Mouse (Mus musculus) left cerebral cortex, postnatal 36 days (tissue): ENCODE measurements around the gene Hps5. TPM values are rescaled to one million over a fixed set of nuclear protein-coding genes. Genes with fewer than 3 reads are reported as not detected.
"Not testable (repeated sequence)": the region's sequence is repeated elsewhere in the genome, so short reads cannot be mapped to it uniquely, and the experiment has no call there.

ENCODE experiments used
- DNase-seq, 2 experiments: peaks; one replicate each; pipeline ENCODE4 v3.0.0; 2021 to 2022; ENCODE audit warnings: low spot score in 2 of 2, mixed read lengths in 1 of 2
- intact Hi-C: fragments of 180-260 bp; cut with DNase I; formaldehyde crosslinking; loops from one replicate; pipeline ENCODE4 v1.15.1; 2025
- total RNA-seq, 2 experiments: library from RNA; stranded (reverse); gene quantifications; 2 replicates each; pipeline ENCODE4 v1.2.3; 2021

Hps5 gene
- 10 to 100 TPM; 13.8 to 16.6 TPM for total RNA-seq

DNA sequence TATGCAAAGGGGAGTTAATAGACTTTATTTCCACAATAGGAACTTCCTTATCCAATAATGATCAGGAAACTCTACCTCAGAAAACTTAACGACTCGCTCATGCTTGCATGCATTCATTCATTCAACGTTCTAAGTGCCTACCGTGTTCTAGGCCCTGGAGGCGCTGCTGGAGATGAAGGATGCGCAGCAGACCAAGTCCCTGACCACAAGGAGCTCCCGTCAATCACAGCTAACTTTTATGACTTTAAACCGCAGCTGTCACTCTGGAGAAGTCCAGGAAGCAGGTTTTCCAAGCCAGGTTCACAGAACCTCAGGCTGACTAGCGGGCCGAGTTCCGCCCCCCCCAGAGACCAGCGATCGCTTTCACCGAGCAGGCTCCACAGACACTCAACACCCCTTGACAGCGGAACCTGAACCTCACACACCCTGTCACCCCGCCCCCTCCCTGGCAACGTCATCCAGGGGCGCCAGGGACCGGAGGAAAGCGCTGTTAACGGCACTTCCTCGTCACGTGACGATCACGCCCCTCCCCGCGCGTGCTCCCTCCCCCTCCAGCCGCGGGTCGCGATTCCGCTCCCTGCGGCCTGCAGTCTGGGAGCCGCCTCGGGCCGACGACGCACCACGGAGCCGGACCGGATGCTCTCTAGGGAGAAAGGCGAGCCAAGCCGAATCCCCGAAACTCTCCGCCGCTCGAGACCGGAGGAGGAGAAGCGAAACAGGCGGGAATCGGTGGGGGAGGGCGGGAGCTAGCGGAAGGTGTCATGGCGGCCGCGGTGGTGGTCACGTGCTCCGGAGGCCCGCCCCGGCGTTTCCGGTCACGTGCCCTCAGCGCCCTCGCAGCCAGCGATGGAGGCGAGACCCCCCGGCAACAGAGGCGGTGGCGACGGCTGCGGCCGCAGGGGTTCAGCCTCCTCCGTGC is at the start of gene Hps5, which contains the start of gene Gtf2h1:
TSS of gene Hps5 (minus strand) at position 778 of the 919 bp plus-strand sequence.
TSS of gene Gtf2h1 (plus strand) at position 817 of the 919 bp plus-strand sequence.
- peak; percentile 95 to 96 for DNase-seq
- intact Hi-C loops, result loop anchor here (5.0 to 10.0 kb wide), 2 partner anchors 52 to 119 kb away; partner anchors contain the start of gene Tsg101

DNA sequence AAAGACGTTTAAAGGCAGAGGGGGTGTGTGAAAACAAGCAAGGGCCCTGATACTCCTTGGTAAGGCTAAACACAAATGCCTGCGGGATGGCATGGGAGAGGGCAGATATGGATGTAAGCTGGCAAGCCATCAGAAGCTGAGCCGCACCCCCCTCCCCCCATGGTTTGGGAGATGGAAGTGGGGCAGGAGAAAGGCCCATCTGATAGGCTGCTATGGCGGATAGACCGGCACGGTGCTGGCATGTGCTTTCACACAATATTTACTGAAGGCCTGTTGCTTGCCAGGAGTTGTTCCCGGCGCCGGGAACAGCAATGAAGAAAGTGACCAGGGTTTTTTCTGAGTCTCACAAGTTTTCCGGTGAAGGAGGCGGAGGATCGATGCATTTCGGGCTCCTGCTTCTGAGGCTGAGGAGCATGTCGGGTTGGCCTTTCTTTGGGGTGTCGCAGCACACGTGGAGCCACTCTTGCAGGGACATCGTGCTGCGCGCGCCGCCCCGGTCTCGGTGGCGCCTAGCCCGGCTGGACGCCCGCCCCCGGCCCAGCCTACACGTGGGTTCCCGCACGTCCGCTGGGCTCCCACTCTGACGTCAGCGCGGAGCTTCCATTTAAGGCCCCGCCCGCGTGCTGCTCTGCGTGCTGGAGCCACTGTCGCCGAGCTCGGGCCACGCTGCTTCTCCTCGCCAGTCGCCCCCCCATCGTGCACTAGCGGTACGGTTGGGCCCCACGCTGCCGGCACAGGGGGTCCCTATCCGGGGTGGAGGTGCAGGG is 49.5 kb upstream of the Hps5 start:
- intact Hi-C loops, result loop anchor here (5.0 kb wide), 2 partner anchors 48 to 162 kb away; partner anchors contain the start of genes Gtf2h1, Hps5 and Spty2d1
- peak; percentile 93 to 94 for DNase-seq

DNA sequence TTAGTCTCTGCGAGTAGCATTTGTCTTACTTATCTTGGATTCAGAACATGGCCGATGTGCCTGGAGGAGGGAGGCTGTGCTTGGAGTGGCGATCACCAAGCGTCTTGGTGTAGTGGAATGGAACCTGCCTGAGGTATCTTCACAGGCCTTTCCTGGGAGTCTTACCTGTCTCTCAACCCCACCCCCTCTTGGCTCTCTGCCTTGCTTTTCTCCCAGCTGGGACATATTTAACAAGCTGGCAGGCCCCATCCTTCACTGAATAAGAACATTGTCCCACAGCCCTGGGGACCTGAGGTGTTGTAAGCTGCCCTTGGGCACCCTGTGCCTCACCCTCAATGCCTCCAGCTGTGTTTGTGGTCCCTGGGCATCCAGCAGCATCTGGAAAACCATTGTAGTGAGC is 47.7 kb upstream of the Hps5 start:
- no peak for DNase-seq
- intact Hi-C loops, result no loop called here

DNA sequence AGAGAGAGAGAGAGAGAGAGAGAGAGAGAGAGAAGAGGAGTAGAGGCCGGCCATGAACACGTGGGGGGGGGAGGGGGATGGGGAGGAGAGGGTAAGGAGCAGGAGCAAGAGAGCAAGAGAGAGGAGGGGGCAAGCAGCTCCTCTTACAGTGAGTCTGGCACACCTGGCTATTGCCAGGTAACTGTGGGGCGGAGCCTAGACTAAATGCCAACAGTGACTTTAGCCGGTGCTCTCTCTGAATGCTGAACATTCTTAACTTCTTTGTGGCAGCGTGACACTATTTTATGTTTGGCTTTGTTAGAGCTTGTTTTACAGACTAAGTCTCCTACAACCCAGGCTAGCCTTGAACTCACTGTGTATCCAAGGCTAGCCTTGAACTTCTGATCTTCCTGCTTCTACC is 46.4 kb upstream of the Hps5 start:
- no peak for DNase-seq
- intact Hi-C loops, result no loop called here

DNA sequence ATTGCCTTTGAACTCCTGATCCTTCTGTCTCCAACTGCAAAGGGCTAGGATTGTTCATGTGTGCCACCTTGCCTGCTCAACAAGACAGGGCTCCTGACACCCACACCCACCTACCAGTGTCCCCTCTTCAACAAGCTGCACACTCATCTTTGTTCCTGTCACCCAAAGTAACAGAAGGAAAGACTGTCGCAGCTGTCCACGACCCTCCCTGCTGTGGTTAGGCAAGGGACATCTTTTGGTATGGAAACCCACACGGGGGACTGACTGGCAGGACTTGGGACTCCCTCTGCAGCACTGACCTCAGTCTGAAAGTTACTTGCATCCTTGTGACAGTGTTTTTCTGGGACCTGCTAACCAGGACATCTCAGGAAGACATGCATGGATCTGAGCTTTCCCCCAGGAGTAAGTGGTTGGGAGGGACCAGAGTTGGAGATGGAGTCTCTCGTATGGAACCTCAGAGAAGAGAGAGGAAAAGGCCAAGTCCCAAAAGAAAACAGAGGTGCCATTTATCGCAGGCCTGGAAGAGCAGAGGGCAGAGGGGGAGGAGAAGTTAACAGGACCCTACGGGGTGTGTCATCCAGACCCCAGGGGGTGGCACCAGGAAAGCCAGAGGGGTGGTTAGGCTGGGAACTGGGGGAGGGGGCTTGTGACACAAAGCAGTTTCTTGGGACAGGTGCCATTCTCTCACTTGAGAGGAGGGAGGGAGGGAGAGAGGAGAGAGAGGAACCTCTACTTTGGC is 45.1 kb upstream of the Hps5 start, which contains the start of gene Ldha:
TSS of gene Ldha (plus strand) at position 689 of the 739 bp plus-strand sequence.
- no peak for DNase-seq
- intact Hi-C loops, result no loop called here

DNA sequence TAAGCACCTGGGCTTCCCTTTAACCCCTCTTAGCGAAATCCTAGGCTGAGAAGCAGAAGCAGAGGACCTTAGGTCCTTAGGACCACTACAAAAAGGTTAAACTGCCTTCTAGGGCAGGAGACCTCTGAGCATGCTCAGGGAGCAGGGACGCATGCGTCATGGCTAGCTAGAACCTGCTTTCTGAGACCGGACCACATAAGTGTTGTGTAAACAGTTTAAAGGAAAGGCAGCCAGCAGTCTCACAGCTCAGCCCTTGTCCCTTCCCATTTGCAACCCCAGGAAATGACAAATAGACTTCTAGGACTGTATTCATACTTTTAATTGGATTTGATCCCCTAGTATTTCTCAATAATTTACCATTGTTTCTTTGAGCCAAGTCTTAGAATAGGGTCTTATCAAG is 44.5 kb upstream of the Hps5 start:
- intact Hi-C loops, result no loop called here
- no peak for DNase-seq

DNA sequence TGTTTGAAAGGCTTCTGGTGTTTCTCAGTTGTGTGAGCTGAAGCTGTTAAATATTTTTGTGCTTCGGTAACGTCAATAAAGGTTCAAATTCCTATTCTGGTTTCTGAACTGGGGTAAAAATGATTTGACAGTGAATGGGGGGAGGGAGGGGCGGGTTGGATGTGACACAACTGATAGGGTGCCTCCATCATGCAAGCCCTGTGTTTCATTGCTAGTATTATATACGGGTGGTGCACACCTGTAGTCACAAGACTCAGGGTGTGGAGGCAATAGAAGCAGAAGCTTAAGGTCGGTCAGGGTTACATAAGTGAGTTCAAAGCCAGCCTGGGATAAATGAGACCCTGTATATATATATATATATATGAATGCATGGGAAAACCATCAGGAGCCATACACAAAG is 44.0 kb upstream of the Hps5 start:
- no peak for DNase-seq
- intact Hi-C loops, result no loop called here

DNA sequence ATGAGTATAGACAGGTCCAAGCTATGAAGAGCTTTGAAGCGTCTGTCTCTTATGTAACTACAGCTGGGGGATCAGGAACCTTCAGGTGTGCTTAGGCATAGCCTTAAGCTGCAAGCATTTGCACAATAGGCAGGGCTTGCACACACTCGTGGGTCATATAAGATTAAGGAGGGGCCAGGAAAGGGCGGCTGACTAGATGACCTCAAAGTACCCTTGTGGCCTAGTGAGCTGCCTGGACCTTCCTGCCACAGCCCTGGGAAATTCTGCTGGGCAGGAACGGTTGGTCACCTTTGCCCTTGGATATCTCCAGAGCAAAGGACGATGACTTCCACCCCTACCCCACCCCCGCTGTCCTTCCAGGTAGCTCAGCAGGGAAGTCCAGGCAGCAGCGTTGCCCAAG is 43.6 kb upstream of the Hps5 start:
- intact Hi-C loops, result no loop called here
- no peak for DNase-seq

DNA sequence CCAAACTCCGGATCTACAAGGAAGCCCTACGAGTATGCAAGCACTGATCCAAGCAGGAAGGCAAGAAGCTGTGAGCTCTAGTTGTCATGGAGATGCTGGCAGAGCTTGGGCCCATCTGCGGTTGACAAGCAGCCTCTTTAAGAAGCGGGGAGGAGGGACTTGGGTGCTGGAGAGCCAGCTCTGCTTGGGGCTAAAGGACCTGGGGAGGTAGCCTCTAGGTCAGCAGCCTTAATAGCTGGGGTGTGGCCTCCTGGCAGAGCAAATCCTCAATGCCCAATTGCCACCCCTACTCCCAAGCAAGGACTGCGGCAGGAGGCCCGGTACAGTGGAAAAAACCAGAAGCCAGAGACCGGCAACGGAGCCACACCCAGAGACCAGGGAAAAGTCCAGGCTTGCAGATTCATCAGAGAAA is 43.0 kb upstream of the Hps5 start:
- DNase-seq, result peak; percentile 79 to 81
- intact Hi-C loops, result no loop called here

DNA sequence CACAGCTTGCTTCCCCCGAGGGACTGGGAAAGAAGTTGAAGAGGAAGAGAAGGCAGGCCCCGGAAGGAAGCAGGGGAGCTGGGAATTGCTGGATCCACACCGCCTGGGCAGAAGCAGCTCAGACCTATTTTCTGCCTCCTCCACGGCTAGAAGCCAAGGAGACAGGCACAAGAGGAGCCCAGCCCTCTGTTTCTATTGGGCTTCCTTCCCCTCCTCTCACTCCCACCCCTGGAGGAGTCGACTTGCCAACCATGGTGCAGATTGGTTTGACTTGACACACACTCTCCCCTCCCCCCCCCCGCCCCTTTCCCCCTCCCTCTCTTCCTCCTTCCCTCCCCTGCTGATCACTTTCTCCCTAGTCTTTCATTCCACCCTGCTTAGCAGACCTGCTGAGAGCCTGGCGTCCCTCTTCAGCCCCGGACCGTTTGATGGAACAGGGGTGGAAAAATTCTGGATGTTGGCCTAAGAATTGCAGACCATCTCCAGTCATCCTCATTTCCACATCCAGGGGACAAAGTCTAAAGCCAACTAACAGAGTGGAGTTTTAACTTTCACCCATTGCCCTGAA is 42.3 kb upstream of the Hps5 start:
- intact Hi-C loops, result no loop called here
- peak; percentile 31 to 36 for DNase-seq

DNA sequence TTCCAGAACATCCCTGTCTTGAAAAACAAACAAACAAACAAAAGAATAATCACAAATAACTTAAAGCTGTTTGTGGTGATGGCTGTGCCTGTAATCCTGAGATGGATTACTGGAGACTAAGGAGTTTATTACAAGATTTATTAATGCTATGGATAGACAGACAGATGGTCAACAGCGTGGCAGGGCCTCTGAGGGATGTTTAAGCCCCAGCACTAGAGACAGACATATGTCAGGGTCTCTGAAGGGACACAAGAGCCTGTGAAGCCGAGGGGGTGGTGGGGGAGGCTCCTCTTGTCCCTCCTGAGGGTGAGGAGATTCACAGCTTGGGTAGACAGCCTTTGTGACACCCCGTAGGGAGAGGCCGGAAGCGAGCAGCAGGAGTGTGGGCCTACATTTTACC is 41.2 kb upstream of the Hps5 start:
- intact Hi-C loops, result no loop called here
- no peak for DNase-seq

DNA sequence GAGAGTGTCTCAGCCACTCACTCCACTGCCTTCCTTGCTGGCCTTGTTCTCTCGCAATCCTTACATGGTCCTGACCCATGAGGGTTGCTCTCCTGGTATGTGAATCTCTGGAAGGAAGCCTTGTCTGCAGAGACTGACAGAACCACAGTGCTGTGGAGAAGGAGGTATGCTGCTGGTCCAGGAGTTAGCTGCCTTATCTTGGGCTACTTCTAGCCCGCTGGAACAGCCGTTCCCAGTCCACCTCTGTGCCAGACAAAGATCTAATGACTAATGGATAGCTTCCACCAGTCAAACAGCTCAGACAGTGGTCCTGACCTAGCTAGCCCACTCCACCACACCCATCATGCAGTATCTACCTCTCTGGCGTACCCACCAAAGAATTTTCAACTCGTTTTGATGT is 40.5 kb upstream of the Hps5 start:
- intact Hi-C loops, result no loop called here
- DNase-seq, result no peak

DNA sequence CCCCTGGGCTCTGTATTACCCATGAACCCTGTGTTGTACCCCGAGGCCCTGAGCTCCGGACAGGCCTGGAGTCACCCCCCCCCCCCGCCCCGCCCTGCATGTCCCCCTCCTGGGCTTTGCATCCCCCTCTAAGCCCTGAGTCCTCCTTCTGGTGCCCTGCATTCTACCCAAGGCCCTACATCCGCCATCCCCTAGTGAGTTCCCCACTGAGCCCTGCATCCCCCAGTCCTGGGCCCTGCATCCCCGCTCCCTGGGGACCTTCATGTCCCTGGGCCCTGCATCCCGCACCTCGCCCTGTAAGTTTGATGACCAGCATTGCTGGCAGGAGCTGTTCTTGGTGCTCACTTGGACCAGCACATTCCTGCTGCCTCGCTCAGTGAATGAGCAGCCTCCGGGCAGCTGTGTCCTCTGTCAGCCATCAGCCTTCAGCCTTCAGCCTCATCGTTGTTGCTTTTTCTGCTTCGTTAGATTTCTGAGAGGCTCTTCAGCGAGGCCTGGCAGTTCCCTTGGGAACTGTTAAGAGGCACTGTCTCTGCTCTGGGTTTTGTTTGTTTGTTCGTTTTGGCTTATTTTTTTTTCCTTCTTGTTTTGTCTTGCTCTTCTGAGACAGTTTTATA is 39.2 kb upstream of the Hps5 start:
- intact Hi-C loops, result no loop called here
- no peak for DNase-seq

DNA sequence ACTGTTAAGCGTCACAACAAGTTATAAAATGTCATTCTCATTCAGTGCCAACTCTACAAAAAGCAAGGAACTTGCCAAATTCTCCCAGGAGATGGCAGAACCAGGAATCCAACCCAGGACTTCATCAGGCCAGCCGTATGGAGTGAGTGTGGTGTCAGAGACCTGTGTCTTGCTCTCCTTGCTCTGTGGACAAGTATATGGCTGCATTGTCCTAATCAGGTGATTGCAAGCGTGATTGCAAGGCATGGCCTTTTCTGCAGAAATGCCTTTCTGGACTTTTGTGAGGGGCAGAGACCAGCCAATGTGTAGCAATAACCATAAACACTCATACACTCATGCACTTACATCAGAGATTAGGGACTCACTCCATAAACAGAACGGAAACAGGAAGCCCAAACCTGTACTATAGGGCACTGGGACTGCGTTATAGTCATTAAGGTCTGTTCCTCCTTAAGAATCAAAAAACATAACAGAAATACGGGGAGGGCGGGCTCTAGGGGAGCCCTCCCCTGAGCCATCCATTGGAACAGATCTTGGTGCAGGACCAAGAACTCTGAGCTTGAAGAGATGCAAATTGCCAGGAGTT is 37.9 kb upstream of the Hps5 start:
- no peak for DNase-seq
- intact Hi-C loops, result no loop called here

DNA sequence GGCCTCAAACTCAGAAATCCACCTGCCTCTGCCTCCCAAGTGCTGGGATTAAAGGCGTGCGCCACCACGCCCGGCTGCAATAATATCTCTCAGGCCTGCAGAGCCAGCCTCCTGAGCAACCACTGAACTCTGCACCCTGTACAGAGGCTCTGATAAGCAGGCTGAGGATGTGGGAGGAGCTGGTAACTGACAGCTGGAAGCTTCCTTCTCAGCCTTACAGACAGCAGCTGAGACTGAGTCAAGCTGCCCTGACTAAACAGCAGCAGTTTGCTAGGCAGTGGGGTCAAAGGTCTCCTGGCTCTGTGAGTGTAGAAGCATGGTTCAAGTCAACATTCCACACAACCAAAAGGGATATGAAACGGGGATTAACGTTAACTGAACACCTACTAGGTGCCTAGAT is 37.4 kb upstream of the Hps5 start:
- intact Hi-C loops, result no loop called here
- DNase-seq, result no peak

DNA sequence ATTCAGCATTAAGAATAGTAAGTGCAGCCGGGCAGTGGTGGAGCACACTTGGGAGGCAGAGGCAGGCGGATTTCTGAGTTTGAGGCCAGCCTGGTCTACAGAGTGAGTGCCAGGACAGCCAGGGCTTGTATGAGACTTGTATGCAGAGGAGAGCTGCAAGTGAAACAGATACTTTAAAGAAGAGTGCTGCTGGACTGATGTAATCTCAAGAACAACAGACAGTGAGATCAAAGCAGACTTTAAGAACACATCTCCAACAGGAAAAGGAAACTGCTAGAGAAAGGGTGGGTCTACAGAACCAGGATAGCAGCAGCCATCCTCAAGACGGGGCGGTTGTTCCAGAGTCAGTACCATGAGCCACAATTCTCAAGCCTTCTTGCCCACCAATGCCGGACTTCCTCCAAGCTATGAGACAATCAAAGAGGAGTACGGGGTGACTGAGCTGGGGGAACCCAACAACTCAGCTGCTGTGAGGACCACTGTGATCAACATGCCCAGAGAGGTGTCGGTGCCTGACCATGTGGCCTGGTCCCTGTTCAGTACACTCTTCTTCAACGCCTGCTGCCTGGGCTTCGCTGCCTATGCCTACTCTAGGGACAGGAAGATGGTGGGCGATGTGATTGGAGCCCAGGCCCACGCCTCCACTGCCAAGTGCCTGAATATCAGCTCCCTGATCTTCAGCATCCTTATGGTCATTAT is 36.4 kb upstream of the Hps5 start:
- intact Hi-C loops, DNase-seq: not testable (repeated sequence)

DNA sequence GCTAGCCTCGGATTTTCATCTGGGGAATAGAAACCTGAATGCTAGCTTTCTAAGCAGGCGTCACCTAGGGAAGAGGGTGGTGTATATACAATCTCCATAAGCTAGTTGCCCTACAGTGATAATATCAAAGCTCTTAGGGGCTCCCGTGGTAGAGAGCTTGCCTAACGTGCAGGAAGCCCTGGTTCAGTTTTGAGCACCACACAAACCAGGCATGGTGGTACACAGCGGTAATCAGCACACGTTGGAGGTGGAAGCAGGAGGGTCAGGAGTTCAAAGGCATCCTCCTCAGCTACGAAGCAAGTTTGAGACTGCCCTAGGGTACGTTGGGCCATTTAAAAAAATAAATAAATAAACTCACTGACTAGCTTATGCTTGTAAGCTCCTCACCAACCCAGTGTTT is 35.8 kb upstream of the Hps5 start:
- DNase-seq, result no peak

More for the DNA sequence above, 35.8 kb upstream of the Hps5 start:
- intact Hi-C loops, result no loop called here
